Mouse (Mus musculus) adrenal gland, adult (tissue): Measurements from ENCODE around the gene Selenbp1.

Experiments
- DNase-seq, 2 experiments: peaks; one replicate each; pipeline ENCODE4 v3.0.0; 2022 to 2023; ENCODE audit warnings: low spot score in 1 of 2; ENCODE audit not compliant: inconsistent age in 2 of 2

Gene Selenbp1

GRCm38 (mm10) chr3:94974528-94975422, 41.9 kb downstream of the Selenbp1 start, which contains the start of gene Pi4kb:
Gene Pi4kb, plus strand, starts transcription at chr3:94974731.
- DNase-seq: peak; percentile 87 to 97

GRCm38 (mm10) chr3:94984312-94984711, 51.5 kb downstream of the Selenbp1 start:
- no peak for DNase-seq

GRCm38 (mm10) chr3:94985513-94985912, 52.7 kb downstream of the Selenbp1 start:
- no peak for DNase-seq

GRCm38 (mm10) chr3:94987578-94987977, 54.7 kb downstream of the Selenbp1 start:
- peak; percentile 87 to 93 for DNase-seq

- peak in 1 of 2 experiments; percentile 48 for DNase-seq
Observed at GRCm38 (mm10) chr3:94989159-94989761, 56.4 kb downstream of the Selenbp1 start.
